Mouse (Mus musculus) embryonic fibroblast, embryonic 13.5 days (primary cell): ENCODE data around the gene Pmm2. TPM values are rescaled to one million over a fixed set of nuclear protein-coding genes. Genes with fewer than 3 reads are reported as not detected.

ENCODE experiments used
- H3K27ac ChIP-seq: 2 replicates; pipeline ENCODE4 v1.5.1; 2012; ENCODE audit warnings: low read length, control low read depth, inconsistent platforms; ENCODE audit not compliant: insufficient read depth
- H3K4me1 ChIP-seq: 2 replicates; pipeline ENCODE4 v1.6.1; 2011; ENCODE audit warnings: low read length; ENCODE audit not compliant: control insufficient read depth, insufficient read depth
- H3K4me3 ChIP-seq: 2 replicates; pipeline ENCODE4 v1.5.1; 2011; ENCODE audit warnings: mild to moderate bottlenecking, control low read depth, low read length; ENCODE audit not compliant: insufficient read depth
- CTCF ChIP-seq: IDR thresholded peaks from 2 replicates; pipeline ENCODE4 v1.5.1; 2011; ENCODE audit warnings: mild to moderate bottlenecking, control low read depth, low read length, moderate library complexity, borderline replicate concordance; ENCODE audit not compliant: insufficient read depth
- POLR2A ChIP-seq: IDR thresholded peaks from 2 replicates; pipeline ENCODE4 v1.6.1; 2011; ENCODE audit warnings: low read depth, mild to moderate bottlenecking, control low read depth, low read length, moderate library complexity
- polyA plus RNA-seq: library from polyadenylated mRNA; stranded (reverse); fragments of >200 nt; gene quantifications from 2 replicates; pipeline ENCODE4 v1.2.4, GENCODE M21; 2011; ENCODE audit warnings: low read depth; ENCODE audit not compliant: missing spikeins, insufficient read length

The Pmm2 gene
- polyA plus RNA-seq, 1 experiment: 46.7 TPM

DNA sequence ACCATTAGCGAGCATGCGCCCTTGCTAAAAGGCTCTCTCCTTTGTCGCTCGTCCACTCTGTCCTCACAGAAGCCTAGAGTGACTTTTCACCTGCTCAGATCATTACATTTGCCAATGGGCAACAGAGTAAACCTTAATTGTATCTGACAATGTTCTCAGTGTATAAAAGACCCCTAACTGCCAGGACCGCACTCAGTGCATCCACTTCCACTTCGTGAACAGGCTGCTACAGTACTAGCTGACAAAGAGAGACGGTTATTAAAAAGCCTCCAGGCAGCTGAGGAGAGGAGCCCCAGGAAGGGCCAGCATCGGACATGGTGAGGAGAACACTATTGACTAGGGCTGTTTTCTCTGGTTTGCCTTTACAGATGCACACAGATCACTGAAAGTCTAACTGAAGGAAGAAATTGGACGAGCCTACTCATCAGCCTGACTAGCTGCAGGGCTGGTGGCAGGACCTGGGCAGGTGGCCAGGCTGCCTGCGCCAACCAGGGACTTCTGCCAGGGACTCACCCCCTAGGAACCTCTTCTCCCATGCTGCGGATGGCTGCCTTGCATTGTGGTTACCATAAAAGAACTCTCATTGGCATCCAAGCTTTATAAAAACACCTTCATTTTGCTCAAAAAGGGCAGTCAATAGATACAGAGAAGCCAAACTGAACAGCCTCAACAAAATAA is 52.6 kb downstream of the Pmm2 start:
- no peak overlapping the region for H3K4me3 ChIP-seq
- no peak for TF ChIP-seq CTCF
- TF ChIP-seq POLR2A: no peak
- H3K4me1 ChIP-seq: no peaks in the 10 kb centered on the region
- H3K27ac ChIP-seq: no peak overlapping the region

DNA sequence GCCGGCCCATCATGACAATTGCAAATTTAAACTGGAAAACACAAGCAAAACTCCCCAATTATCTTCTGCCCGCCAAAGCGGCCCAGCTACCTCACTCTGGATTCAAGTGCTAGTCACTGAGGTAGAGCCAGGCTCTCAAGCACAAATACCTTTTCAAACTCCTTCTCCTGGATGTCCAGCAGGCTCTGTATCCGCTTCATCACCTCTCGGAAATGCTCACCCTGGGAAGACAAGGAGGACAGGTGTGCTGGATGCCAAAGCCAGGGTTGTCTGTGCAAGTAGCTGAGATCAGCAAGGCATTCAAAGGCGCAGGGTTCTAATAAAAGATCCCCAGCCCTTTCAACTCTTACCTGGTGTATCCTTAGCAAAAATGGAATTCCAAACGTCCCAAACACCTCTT is 53.7 kb downstream of the Pmm2 start:
- no peak for TF ChIP-seq POLR2A
- no peak for TF ChIP-seq CTCF
- H3K4me3 ChIP-seq: no peak overlapping the region
- H3K27ac ChIP-seq: no peak overlapping the region
- no peaks in the 10 kb centered on the region for H3K4me1 ChIP-seq

DNA sequence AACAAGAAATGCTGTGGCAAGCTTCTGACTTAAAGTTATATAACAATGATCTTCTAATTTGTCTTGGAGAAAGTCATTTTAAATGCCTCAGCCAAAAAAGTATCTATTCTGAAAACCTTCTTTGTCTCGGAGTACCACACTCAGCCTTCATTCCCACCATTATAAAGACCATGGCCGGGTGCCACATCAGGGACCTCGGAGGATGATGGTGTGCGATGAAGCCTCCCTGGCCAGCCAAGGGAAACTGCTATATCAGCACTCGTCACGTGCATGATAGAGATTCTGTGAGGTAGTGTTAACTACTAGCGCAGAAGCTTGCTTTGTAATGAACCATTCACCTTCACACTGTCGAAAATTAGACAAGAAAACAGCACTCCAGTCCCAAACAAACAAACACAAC is 62.1 kb downstream of the Pmm2 start:
- H3K4me3 ChIP-seq: no peak overlapping the region
- H3K27ac ChIP-seq: no peak overlapping the region
- TF ChIP-seq CTCF (no peak), POLR2A (no peak)
- no peaks in the 10 kb centered on the region for H3K4me1 ChIP-seq

DNA sequence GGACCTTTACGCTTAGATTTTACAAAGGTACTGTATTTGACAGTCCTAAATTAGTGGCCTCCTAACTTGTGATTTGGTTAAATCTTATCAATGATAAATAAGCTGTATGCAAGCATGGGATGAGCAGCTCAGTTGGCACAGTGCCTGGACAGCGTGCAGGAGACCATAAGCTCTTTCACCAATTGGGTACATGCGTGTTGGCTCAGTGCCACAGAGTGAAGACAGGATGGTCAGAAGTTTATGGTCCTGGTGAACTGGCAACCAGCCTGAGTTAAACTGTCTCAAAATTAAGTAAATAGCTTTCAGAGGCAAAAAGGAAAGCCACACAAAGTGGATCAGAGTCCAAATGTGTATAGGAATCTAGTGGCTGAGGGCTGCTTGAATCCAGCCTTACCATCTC is 63.1 kb downstream of the Pmm2 start:
- no peaks in the 10 kb centered on the region for H3K4me1 ChIP-seq
- TF ChIP-seq POLR2A (no peak), CTCF (no peak)
- no peak overlapping the region for H3K4me3 ChIP-seq
- H3K27ac ChIP-seq: no peak overlapping the region

DNA sequence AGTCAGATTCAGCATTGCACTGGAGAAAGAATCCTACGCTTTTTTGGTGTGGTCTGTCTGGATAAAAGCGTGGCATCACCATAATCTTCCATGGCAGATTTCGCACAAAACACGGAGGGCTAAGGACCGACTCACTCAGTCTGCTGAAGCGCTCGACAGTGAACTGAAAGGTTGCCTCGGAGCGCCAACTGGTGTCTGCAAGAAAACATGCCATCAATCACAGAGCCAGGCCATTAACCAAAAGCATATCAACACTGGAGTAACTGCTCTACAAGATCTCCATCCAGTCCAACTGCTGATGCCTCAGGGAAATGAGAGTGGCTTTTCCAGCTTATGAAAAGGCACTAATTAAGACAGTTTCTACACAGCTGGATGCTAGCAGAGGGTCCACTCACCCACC is 74.5 kb downstream of the Pmm2 start:
- TF ChIP-seq POLR2A (no peak), CTCF (no peak)
- Histone ChIP-seq H3K4me3 (no peak overlapping the region), H3K27ac (no peak overlapping the region), H3K4me1 (peaks cover 10% of the 10 kb centered on the region)

Other genes starting within 250 kb of the Pmm2 start
- gene Tmem114, start 212.5 kb upstream of the Pmm2 start, polyA plus RNA-seq: not detected in 2 replicates
- 14.3 and 15.6 TPM in 2 replicates for gene Mettl22, start 166.9 kb upstream of the Pmm2 start, polyA plus RNA-seq
- gene Abat, start 124.2 kb upstream of the Pmm2 start, polyA plus RNA-seq: 11.5 and 15.9 TPM in 2 replicates
- gene Tmem186, start within 50 bp of the Pmm2 start, polyA plus RNA-seq: 8.7 and 9.6 TPM in 2 replicates
- 61.1 and 74.8 TPM in 2 replicates for gene Carhsp1, start 34.5 kb downstream of the Pmm2 start, polyA plus RNA-seq
- gene Gm5767, start 43.1 kb downstream of the Pmm2 start, polyA plus RNA-seq: not detected in 2 replicates
- 86.8 and 118 TPM in 2 replicates for gene Usp7, start 154.6 kb downstream of the Pmm2 start, polyA plus RNA-seq
- 90.7 and 102 TPM in 2 replicates for gene 1810013L24Rik, start 192.4 kb downstream of the Pmm2 start, polyA plus RNA-seq